Mouse (Mus musculus) cortical plate, adult 2 months (tissue): ENCODE data around the gene Emg1. TPM values are rescaled to one million over a fixed set of nuclear protein-coding genes. Genes with fewer than 3 reads are reported as not detected.

Source experiments
- H3K27ac ChIP-seq: fragments of 200-500 bp; 2 replicates; pipeline ENCODE4 v1.5.1; 2012; ENCODE audit warnings: low read length, control low read depth, inconsistent platforms; ENCODE audit not compliant: insufficient read depth
- H3K4me1 ChIP-seq: fragments of 200-500 bp; 2 replicates; pipeline ENCODE4 v1.6.1; 2011; ENCODE audit warnings: low read length; ENCODE audit not compliant: control insufficient read depth, insufficient read depth
- H3K4me3 ChIP-seq: fragments of 200-500 bp; 2 replicates; pipeline ENCODE4 v1.5.1; 2011; ENCODE audit warnings: mild to moderate bottlenecking, low read length, control low read depth; ENCODE audit not compliant: insufficient read depth
- CTCF ChIP-seq: fragments of 200-500 bp; IDR thresholded peaks from 2 replicates; pipeline ENCODE4 v1.5.1; 2011; ENCODE audit warnings: mild to moderate bottlenecking, control low read depth, low read length; ENCODE audit not compliant: insufficient read depth; ENCODE audit errors: extremely low read depth
- POLR2A ChIP-seq: fragments of 200-500 bp; IDR thresholded peaks from 2 replicates; pipeline ENCODE4 v1.6.1; 2011; ENCODE audit warnings: mild to moderate bottlenecking, low read length, control low read depth; ENCODE audit not compliant: insufficient read depth; ENCODE audit errors: extremely low read depth
- polyA plus RNA-seq: library from polyadenylated mRNA; depleted of rRNA; stranded (reverse); fragments of >200 nt; gene quantifications from 2 replicates; pipeline ENCODE4 v1.2.3, GENCODE M21; 2012

The Emg1 gene
- polyA plus RNA-seq, 1 experiment, result 57.3 TPM

GRCm38 (mm10) chr6:124755306-124755705 lies 43.3 kb upstream of the Emg1 start:
- H3K4me3 ChIP-seq, result peak overlapping the region; percentile 85
- TF ChIP-seq POLR2A (no peak), CTCF (no peak)

GRCm38 (mm10) chr6:124753861-124754260 lies 41.9 kb upstream of the Emg1 start:
- no peak for TF ChIP-seq POLR2A
- no peak for TF ChIP-seq CTCF
- Histone ChIP-seq H3K4me3 (no peak overlapping the region), H3K4me1 (peaks cover 6% of the 10 kb centered on the region), H3K27ac (no peak overlapping the region)

More at GRCm38 (mm10) chr6:124755306-124755705, 43.3 kb upstream of the Emg1 start:
- H3K4me1 ChIP-seq, result peaks cover 6% of the 10 kb centered on the region
- H3K27ac ChIP-seq, result peak overlapping the region; percentile 49

- no peak overlapping the region for H3K27ac ChIP-seq
- H3K4me1 ChIP-seq, result peaks cover 4% of the 10 kb centered on the region
- TF ChIP-seq POLR2A (no peak), CTCF (no peak)
- H3K4me3 ChIP-seq, result no peak overlapping the region
Measured at GRCm38 (mm10) chr6:124750405-124750804, 38.4 kb upstream of the Emg1 start.

- no peaks in the 10 kb centered on the region; the same call in 1 of the 2 replicates for H3K4me1 ChIP-seq
- peak overlapping the region; percentile 40; the same call in 1 of the 2 replicates for H3K4me3 ChIP-seq
- H3K27ac ChIP-seq, result no peak overlapping the region
- no peak for TF ChIP-seq POLR2A
- TF ChIP-seq CTCF, result no peak
Measured at GRCm38 (mm10) chr6:124746654-124747632, 35.0 kb upstream of the Emg1 start.

- peak overlapping the region; percentile 5 for H3K27ac ChIP-seq
- peak overlapping the region; percentile 40 for H3K4me3 ChIP-seq
- TF ChIP-seq POLR2A (no peak), CTCF (no peak)
- no peaks in the 10 kb centered on the region; the same call in 1 of the 2 replicates for H3K4me1 ChIP-seq
Measured at GRCm38 (mm10) chr6:124746296-124746605, 34.3 kb upstream of the Emg1 start.

GRCm38 (mm10) chr6:124745490-124746295 lies 33.7 kb upstream of the Emg1 start:
- Histone ChIP-seq H3K4me1 (no peaks in the 10 kb centered on the region; the same call in 1 of the 2 replicates), H3K27ac (peak overlapping the region; percentile 5), H3K4me3 (peak overlapping the region; percentile 40)
- TF ChIP-seq CTCF (peak; percentile 55), POLR2A (peak; percentile 56)

GRCm38 (mm10) chr6:124744755-124745321 lies 32.9 kb upstream of the Emg1 start:
- H3K4me1 ChIP-seq, result peaks cover 1% of the 10 kb centered on the region
- peak overlapping the region; percentile 40; the same call in 1 of the 2 replicates for H3K4me3 ChIP-seq
- peak overlapping the region; percentile 3 for H3K27ac ChIP-seq
- TF ChIP-seq POLR2A (no peak), CTCF (no peak)

- no peak overlapping the region for H3K27ac ChIP-seq
- H3K4me1 ChIP-seq, result peaks cover 2% of the 10 kb centered on the region
- H3K4me3 ChIP-seq, result no peak overlapping the region
- no peak for TF ChIP-seq POLR2A
- no peak for TF ChIP-seq CTCF
Measured at GRCm38 (mm10) chr6:124743647-124744046, 31.7 kb upstream of the Emg1 start.

- TF ChIP-seq POLR2A, result no peak
- no peak for TF ChIP-seq CTCF
- Histone ChIP-seq H3K4me3 (no peak overlapping the region), H3K4me1 (peaks cover 2% of the 10 kb centered on the region), H3K27ac (no peak overlapping the region)
Measured at GRCm38 (mm10) chr6:124742839-124743514, 31.0 kb upstream of the Emg1 start.
